Mouse (Mus musculus): ENCODE data around the gene Olfr698. TPM values are rescaled to one million over a fixed set of nuclear protein-coding genes. Genes with fewer than 3 reads are reported as not detected.

Gene Olfr698
- not detected in 2 replicates for polyA plus RNA-seq (2015; fragmentation: Nextera tagmentation; extraction: Ambion mirVana)

DNA sequence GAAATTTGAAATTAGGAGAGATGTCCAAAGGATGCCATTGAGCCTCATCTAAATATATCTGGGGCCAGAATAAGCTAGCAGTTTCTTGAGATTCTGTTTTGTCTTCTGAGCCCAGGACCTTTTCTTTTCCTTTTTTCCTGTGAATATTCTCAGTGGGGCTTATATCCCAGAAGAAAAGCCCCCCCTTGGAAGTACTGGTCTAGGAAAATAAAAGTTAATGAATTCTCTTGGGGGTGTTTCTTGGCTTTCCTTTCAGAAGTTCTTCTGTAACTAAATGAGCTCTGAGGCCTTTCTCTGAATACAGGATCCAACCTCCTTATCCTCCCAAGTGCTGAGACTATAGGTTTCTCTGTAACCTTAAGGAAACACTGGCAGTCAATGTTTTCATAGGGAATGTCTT, at the start of gene Olfr698:
Olfr698 (minus strand) TSS at position 101 of the 400 bp plus-strand sequence.

DNA sequence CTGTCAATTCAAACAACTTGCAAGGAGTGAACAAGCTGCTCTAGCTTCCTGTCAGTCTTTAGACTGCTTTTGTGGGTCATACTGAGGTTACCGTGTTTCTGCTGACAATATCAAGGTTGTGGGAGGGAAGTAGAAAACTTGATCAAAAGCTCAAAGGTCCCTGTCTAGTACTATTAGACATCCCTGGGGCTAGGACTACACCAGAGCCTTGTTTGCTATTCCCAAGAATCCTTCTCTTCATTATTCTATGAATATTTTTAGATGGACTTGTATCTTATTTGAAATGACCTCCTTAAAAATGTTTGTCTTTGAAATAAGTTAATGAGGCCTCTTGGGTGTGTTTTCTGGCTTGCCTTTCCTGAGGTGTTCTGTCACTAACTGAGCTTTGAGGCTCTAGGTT, 37.9 kb upstream of the Olfr698 start, which contains the start of gene Olfr699:
Olfr699 (minus strand) TSS at position 101 of the 400 bp plus-strand sequence.

DNA sequence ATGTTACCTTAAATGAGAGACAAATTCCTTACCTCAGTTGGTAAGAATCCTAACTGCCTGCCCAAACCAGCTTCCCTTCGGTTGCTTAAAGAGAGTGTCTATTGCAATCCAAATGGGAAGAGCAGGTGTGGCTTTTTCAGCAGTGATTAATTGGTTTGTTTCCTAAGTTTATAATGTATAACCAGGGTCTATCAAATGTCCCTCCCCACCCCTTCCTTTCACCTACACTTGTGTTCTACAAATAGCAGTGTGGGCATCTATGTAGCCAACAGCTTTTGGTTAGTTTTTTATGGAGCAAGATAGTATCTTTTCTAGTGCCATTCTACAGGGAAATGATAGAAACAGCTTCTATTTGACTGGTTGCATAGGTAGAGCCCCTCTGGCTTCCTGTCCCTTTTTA, 12.9 kb downstream of the Olfr698 start, which contains the start of gene Olfr697:
Olfr697 (minus strand) TSS at position 101 of the 400 bp plus-strand sequence.

DNA sequence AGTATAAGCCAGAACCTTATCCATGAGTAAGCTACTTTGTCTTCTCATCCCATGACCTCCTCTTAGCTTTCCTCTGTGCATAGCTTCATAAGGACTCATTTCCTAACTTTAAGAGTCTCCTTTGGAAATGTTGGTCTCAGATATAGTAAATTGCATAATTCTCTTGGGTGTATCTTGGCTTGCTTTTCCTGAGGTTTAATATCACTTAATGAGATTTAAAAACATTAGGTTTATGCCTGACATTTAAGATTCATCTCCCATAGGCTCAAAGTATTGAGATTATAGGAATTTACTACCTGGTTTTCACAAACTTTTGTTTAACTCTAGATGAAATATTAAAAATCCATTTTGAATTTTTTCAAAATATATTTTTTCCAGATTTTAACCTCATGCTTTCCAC, 38.9 kb downstream of the Olfr698 start, which contains the start of gene Olfr695:
Olfr695 (minus strand) TSS at position 101 of the 400 bp plus-strand sequence.

Other genes starting within 250 kb of the Olfr698 start
- gene Olfr693, start 74.8 kb downstream of the Olfr698 start, polyA plus RNA-seq (2015; fragmentation: Nextera tagmentation; extraction: Ambion mirVana): not detected in 2 replicates
- not detected in 2 replicates for gene Olfr694, start 63.6 kb downstream of the Olfr698 start, polyA plus RNA-seq (2015; fragmentation: Nextera tagmentation; extraction: Ambion mirVana)
- gene Olfr695, start 39.0 kb downstream of the Olfr698 start, polyA plus RNA-seq (2015; fragmentation: Nextera tagmentation; extraction: Ambion mirVana): not detected in 2 replicates
- gene Olfr697, start 13.0 kb downstream of the Olfr698 start, polyA plus RNA-seq (2015; fragmentation: Nextera tagmentation; extraction: Ambion mirVana): not detected in 2 replicates
- gene Olfr699, start 37.8 kb upstream of the Olfr698 start, polyA plus RNA-seq (2015; fragmentation: Nextera tagmentation; extraction: Ambion mirVana): not detected in 2 replicates
- gene Olfr700, start 53.4 kb upstream of the Olfr698 start, polyA plus RNA-seq (2015; fragmentation: Nextera tagmentation; extraction: Ambion mirVana): not detected in 2 replicates
- not detected in 2 replicates for gene Olfr701, start 58.7 kb upstream of the Olfr698 start, polyA plus RNA-seq (2015; fragmentation: Nextera tagmentation; extraction: Ambion mirVana)
- gene Olfr702, start 78.5 kb upstream of the Olfr698 start, polyA plus RNA-seq (2015; fragmentation: Nextera tagmentation; extraction: Ambion mirVana): not detected in 2 replicates
- not detected in 2 replicates for gene Olfr703, start 88.0 kb upstream of the Olfr698 start, polyA plus RNA-seq (2015; fragmentation: Nextera tagmentation; extraction: Ambion mirVana)
- not detected in 2 replicates for gene Olfr704, start 107.8 kb upstream of the Olfr698 start, polyA plus RNA-seq (2015; fragmentation: Nextera tagmentation; extraction: Ambion mirVana)
- not detected in 2 replicates for gene Olfr705, start 121.5 kb upstream of the Olfr698 start, polyA plus RNA-seq (2015; fragmentation: Nextera tagmentation; extraction: Ambion mirVana)
- gene Olfr706, start 132.8 kb upstream of the Olfr698 start, polyA plus RNA-seq (2015; fragmentation: Nextera tagmentation; extraction: Ambion mirVana): not detected in 2 replicates
- gene Olfr707, start 145.8 kb upstream of the Olfr698 start, polyA plus RNA-seq (2015; fragmentation: Nextera tagmentation; extraction: Ambion mirVana): not detected in 2 replicates
- not detected in 2 replicates for gene Olfr1532-ps1, start 152.6 kb upstream of the Olfr698 start, polyA plus RNA-seq (2015; fragmentation: Nextera tagmentation; extraction: Ambion mirVana)
- gene Olfr709-ps1, start 176.8 kb upstream of the Olfr698 start, polyA plus RNA-seq (2015; fragmentation: Nextera tagmentation; extraction: Ambion mirVana): not detected in 2 replicates
- not detected in 2 replicates for gene Olfr710, start 192.9 kb upstream of the Olfr698 start, polyA plus RNA-seq (2015; fragmentation: Nextera tagmentation; extraction: Ambion mirVana)
- not detected in 2 replicates for gene Olfr6, start 208.5 kb upstream of the Olfr698 start, polyA plus RNA-seq (2015; fragmentation: Nextera tagmentation; extraction: Ambion mirVana)
- not detected in 2 replicates for gene Olfr711, start 220.1 kb upstream of the Olfr698 start, polyA plus RNA-seq (2015; fragmentation: Nextera tagmentation; extraction: Ambion mirVana)

Measured in urinary bladder, postnatal 0 days (tissue).